9 mouse cellular contexts compared by ENCODE assay signal in genomic region chr16:76762619-76763283, GRCm38 (mm10).
A peak's percentile ranks its signal among the peaks of the same experiment; 100 is the strongest.
DNase-seq lines count a peak whose midpoint lies in the region; ATAC-seq lines count a peak whose summit lies in the region.
"Had no signal": no experiment of that assay in that cellular context is flagged by ENCODE, and none has a peak within 500 bp of the region (broad histone marks: within the 10 kb centered on the region; RNA-seq: fewer than 3 reads in every experiment).

No protein-coding gene starts in this region.

- H3K9me3 ChIP-seq in kidney, embryonic 14.5 days (ENCODE audit: control insufficient read depth, low read length): no peaks in the 10 kb centered on the region
- H3K9me3 ChIP-seq in midbrain, embryonic 16.5 days (replicated peaks; ENCODE audit: control insufficient read depth, low read length, poor library complexity, severe bottlenecking): no peaks in the 10 kb centered on the region
- H3K9me3 ChIP-seq in forebrain, embryonic 10.5 days: no peaks in the 10 kb centered on the region

- no peak overlapping the region for H3K4me2 ChIP-seq in kidney, embryonic 14.5 days (replicated peaks; ENCODE audit: low read depth, low read length)
- H3K4me2 ChIP-seq in midbrain, embryonic 16.5 days (ENCODE audit: low read length): no peak overlapping the region

- DNase-seq in kidney, adult 18-20 months: peak; percentile 65
- DNase-seq in adrenal gland, adult 18-20 months (ENCODE audit: low spot score in 2 of 2): peak; percentile 63 to 69
- peak; percentile 71 to 78 for DNase-seq in kidney, adult 8-10 months
- peak; percentile 57 for DNase-seq in lung, postnatal 25 days (ENCODE audit: low spot score)
- no peak for DNase-seq in right cerebral cortex, adult 2 months (ENCODE audit: low spot score in 2 of 2)
- DNase-seq in forebrain, embryonic 10.5 days (ENCODE audit: extremely low spot score, low spot score): no peak
- DNase-seq: midbrain, embryonic 14.5 days had no signal

- no peak overlapping the region for H3K27ac ChIP-seq in kidney, embryonic 14.5 days (ENCODE audit: low read depth, low read length)
- no peak overlapping the region for H3K27ac ChIP-seq in midbrain, embryonic 16.5 days (ENCODE audit: low read length)
- no peak overlapping the region for H3K27ac ChIP-seq in forebrain, embryonic 10.5 days

- H3K27me3 ChIP-seq in kidney, embryonic 14.5 days (ENCODE audit: control insufficient read depth, insufficient read depth, low read length): no peaks in the 10 kb centered on the region
- H3K27me3 ChIP-seq in midbrain, embryonic 16.5 days (ENCODE audit: control insufficient read depth, insufficient read depth, low read depth, low read length): no peaks in the 10 kb centered on the region
- H3K27me3 ChIP-seq in forebrain, embryonic 10.5 days (ENCODE audit: poor library complexity, severe bottlenecking): no peaks in the 10 kb centered on the region

- no peaks in the 10 kb centered on the region for H3K36me3 ChIP-seq in kidney, embryonic 14.5 days (ENCODE audit: control insufficient read depth, insufficient read depth, low read length)
- no peaks in the 10 kb centered on the region for H3K36me3 ChIP-seq in midbrain, embryonic 16.5 days (ENCODE audit: control insufficient read depth, insufficient read depth, low read length)
- no peaks in the 10 kb centered on the region for H3K36me3 ChIP-seq in forebrain, embryonic 10.5 days (replicated peaks)

- no peak overlapping the region for H3K4me3 ChIP-seq in kidney, embryonic 14.5 days (ENCODE audit: low read length)
- H3K4me3 ChIP-seq in midbrain, embryonic 16.5 days (ENCODE audit: low read depth, low read length): no peak overlapping the region
- no peak overlapping the region for H3K4me3 ChIP-seq in forebrain, embryonic 10.5 days

- H3K4me1 ChIP-seq in kidney, embryonic 14.5 days (ENCODE audit: control insufficient read depth, insufficient read depth, low read length): peaks cover 21% of the 10 kb centered on the region
- no peaks in the 10 kb centered on the region for H3K4me1 ChIP-seq in midbrain, embryonic 16.5 days (ENCODE audit: control insufficient read depth, insufficient read depth, low read length)
- H3K4me1 ChIP-seq in forebrain, embryonic 10.5 days: peaks cover 29% of the 10 kb centered on the region

- no peak overlapping the region for H3K9ac ChIP-seq in kidney, embryonic 14.5 days (ENCODE audit: low read depth, low read length)
- H3K9ac ChIP-seq in midbrain, embryonic 16.5 days (ENCODE audit: low read depth, low read length): no peak overlapping the region

- ATAC-seq in kidney, embryonic 14.5 days (ENCODE audit: low FRiP score, low TSS enrichment): no peak
- no peak for ATAC-seq in midbrain, embryonic 16.5 days

- 6% methylated on average over 8 of the region's 8 CpGs for whole genome bisulfite sequencing in kidney, embryonic 14.5 days
- 11% methylated on average over 8 of the region's 8 CpGs for WGBS in midbrain, embryonic 16.5 days
- WGBS in forebrain, embryonic 10.5 days: 8% methylated on average over 8 of the region's 8 CpGs

Comparison
In these comparisons a context has a peak if more than half of its experiments do, and no peak if none do; other contexts are left out.
1. DNase-seq: peak in kidney, adult 18-20 months (single experiment), adrenal gland, adult 18-20 months (2 of 2), kidney, adult 8-10 months (2 of 2) and lung, postnatal 25 days (single experiment); none in right cerebral cortex, adult 2 months (0 of 2) and forebrain, embryonic 10.5 days (single experiment).